Mouse (Mus musculus): ENCODE results near the gene Proser2.

Gene Proser2

DNA sequence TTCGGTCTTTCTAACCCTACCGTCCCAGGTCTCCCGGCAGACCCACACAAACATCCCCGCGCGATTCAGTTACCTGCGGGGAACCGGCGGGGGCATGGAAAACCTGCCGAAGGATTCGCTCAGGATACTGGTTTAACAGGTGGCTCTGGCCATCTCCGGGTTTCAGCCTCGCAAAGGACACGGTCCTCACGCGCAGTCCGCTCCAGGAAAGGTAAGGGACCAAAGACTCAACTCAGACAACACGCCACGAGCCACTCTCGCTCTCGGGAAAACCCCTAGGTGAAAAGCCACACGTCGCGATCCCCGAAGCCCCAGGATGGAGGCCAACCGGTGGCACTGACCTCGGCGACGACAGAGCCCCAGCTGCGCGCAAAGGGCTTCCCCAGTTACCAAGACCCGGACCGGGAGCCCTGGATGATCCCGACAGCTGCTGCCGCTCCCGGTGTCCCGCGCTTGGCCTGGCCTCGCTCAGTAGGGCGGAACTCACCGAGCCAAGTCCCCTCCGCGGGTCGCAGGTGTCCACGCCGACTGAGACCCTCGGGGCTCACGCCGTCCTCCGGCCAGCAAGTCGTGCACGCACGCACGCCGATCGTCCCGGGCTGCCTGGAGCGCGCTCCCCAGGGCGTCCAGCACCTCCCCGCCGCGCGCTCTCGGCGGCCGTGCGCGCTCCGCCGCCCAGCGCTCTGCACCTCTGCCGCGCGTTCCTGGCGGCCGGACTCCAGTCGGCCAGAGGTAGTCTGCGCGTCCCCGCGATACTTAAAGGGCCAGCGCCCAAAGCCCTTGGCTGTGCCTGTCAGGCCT, at the start of gene Proser2:
Proser2 (minus strand) TSS at position 657 of the 801 bp plus-strand sequence.
- DNase-seq (ENCODE audit: low read depth, low spot score), result peak; percentile 82

DNA sequence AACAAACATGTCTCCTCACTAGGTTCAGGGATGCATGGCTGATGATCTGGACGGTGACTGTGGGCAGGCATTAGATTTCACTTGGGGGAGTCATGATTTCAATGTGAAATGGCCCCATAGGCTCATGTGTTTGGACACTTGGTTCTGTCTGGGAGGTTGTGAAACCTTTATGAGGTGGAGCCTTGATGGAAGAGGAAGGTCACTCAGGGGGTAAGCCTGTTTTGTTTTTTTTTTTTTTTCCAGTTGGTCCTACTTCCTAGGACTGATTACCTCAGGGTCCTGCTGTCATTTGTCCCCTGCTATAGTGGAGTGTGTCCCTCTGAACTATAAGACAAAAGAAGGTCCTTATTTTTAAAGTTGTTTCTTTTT, 49.7 kb upstream of the Proser2 start:
- peak; percentile 45 for DNase-seq (ENCODE audit: low read depth, low spot score)

DNA sequence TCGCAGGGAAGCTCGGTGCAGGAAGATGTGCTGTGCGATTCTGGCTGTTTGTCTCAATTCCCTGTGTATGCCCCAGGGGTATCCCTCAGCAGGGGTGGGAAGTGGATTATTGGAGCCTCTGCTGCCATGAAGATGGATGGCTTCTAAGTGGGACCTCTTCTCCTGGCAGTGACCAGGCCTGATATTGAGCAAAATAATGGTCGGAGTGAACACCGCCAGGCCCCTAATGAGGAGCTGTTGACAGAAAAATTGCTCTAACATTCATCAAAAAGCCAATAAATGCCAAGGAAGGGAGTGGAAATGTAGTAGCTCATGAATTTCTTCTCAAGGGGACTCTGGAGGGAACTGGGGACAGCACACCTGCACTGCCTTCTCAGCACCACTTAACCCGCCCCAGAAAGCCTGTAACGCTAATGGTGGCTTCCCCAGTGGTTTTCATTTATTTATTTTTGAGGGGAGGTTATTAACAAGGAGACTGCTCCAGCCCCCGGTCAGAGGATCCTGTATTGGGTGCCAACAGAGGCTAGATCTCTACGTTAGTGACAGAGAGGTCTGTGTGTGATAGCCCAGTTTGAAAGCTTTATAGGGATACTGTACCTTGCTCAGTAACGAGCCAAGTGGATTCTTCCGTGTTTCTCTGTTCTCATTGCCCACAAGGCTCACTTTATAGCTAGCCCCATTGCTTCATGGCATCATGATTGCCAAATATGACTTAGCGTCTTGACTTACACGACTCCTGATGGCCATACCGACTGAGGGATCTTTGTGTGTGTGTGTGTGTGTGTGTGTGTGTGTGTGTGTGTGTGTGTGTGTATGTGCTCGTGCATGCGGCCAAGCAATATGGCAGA, 49.1 kb upstream of the Proser2 start:
- DNase-seq (ENCODE audit: low read depth, low spot score), result no peak

DNA sequence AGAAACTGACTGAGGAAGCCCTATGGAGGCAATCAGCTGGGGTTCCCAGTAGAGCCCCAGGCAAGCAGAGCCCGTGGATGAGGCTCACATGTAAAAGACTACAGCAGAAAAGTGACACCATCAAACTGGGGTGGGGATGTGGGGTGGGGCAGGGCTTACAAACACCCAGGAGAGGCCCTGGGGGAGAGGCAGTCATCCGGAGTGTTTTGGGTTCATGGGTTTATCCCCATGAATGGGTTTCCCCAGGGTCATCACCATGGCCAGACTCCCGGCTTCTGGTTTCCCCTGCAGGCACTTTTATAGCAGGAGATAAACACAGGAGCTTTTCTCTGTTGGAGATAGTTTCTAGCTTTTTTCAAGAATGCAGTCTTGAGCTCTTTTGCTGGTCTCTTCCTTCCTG, 43.0 kb upstream of the Proser2 start:
- no peak for DNase-seq (ENCODE audit: low read depth, low spot score)

DNA sequence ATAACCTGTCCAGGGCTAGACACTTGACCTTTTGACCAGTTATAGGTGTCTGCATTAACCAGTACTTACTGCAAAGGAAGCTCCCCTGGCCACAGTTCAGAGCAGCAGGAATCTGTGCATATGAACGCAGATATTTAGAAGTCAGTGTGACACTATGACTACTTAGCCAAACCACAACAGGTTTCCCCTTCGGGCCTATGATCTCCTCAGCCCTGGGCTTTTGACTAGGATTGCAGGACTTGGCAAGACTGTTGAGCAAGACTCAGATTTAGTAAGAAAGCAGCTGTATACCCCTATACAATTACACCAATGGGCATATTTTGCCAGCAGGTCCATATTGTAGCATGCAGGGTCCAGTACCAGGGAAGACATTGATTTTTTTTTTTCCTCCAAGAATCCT, 38.5 kb upstream of the Proser2 start:
- peak; percentile 27 for DNase-seq (ENCODE audit: low read depth, low spot score)

DNA sequence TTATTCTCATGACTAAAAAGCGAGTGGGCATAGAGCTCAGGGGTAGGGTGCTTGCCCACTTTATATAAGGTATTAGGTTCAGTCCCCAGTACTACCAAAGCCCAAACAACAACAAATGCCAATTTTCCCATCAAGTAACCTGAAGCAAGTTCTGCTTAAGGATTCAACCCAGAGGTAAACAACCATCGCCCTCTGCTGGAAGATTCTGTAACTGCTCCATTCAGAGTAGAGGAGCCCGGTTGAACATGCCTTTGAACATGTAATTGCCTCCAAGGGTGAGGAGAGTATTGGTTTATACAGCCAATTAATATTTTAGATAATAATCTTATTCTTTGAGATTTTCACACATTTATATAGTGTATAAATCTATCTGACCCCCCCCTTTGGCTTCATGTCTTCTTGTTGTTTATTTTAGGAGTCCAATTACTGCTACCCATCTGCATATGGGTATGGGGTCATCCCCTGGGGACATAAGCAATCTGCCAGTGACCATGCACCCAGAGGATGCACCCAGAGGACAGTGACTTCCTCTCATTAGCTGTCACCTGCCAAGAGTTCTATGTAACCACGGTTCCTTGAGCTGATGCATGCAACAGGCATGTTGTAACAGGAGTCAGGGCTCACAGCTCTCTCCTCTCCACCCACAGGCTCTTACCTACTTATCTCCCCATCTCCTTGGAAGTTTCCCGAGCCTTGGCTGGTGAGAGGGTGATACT, 38.0 kb upstream of the Proser2 start:
- DNase-seq (ENCODE audit: low read depth, low spot score), result peak; percentile 79

DNA sequence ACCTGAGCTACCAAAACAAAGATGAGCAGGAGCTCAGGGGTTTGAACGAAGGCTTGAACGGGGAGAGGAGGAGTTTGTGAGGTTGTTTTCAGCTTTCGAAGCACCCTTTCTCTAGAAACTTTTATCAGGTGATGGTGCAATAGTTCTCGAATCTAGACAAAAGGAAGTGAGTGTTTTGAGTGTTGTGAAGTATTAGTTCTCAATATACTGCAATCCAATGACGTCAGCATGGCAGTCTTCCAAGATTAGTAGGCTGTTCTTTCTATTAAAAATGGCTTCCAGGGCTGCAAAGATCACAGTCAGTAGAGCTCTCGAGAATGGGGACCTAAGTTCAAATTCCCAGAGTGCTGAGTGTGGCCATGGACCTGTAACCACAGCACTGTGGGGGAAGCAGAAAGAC, 35.8 kb upstream of the Proser2 start:
- DNase-seq (ENCODE audit: low read depth, low spot score), result no peak

DNA sequence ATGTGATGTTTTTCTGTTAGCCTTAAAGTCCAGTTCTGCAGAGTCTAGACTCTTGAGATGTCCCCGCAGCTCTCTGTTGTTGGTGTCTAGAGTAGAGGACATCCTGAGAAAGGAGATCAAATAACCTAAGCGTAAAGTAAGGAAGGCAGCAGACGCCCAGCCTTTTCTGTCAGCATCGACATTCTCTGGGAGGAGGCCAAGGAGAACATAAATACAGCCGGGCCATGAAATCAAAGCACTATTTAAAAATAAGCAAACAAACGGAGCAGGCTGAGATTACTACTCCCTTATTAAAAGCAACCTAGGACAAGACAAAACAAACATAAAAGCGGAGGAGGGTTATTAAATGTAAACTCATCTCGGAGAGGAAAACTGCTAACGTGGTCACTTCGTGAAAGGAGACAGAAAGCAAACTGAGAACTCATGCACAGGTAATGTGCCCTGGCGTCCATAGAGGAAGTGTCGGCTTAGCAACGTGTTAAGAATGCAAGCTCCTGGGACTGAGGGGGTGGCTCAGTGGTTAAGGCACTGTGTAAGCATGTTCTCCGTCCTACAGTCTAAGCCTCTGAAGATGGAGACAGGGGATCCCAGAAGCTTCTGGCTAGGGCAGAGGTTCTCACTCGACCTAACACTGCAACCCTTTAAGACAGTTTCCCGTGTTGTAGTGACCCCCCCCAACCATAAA, 34.7 kb upstream of the Proser2 start:
- DNase-seq (ENCODE audit: low read depth, low spot score), result no peak

DNA sequence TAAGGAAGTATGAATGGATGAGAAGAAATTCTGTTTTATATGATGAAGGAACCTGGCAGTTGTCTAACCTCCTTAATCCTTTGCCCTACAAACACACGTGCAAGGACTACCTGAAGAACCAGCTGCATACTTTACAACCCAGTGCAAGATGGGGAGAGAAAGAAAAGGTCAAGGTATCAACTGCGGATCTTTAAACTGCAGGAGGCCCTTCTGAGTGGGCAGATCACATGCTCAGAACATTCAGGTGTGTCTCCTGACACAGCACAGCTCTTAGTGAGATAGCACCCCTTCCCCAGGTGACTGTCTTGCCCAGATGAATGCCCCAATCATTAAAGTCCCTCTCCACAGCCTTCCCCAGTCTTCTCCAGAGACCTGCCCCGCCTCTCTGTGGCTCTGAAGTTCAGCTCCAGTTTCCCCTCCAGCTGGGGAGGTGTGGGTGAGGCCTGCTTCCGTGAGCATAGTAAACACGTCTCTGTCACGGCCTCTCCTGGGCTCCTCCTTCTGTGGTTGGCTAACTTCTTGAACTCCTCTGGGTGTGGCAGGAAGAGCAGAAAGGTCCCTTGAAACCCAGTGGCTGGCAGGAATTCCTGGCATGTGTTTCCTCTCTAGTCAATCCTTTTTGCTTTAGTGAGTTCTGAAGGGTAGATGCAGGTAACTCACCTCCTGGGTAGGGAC, 32.5 kb upstream of the Proser2 start:
- DNase-seq (ENCODE audit: low read depth, low spot score), result no peak

DNA sequence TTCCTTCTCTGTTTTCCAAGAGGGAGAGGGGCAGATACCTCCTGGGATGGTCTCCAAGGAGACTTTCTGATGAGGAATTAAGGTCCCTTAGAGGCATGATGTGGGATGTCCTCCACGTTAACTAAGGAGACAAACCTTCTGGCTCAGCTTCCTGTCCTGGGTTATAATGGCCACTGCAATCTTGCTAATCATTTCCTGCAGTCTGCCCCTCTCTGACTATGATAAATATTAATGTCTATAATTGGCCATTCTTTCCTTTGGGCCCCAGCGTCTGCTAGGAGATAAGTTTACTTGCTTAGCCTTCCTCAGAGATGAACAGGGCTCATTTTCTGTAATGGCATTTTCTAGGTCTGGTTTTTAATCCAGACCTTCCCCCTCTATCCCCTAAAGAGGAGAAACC, 29.7 kb upstream of the Proser2 start:
- DNase-seq (ENCODE audit: low read depth, low spot score), result no peak

DNA sequence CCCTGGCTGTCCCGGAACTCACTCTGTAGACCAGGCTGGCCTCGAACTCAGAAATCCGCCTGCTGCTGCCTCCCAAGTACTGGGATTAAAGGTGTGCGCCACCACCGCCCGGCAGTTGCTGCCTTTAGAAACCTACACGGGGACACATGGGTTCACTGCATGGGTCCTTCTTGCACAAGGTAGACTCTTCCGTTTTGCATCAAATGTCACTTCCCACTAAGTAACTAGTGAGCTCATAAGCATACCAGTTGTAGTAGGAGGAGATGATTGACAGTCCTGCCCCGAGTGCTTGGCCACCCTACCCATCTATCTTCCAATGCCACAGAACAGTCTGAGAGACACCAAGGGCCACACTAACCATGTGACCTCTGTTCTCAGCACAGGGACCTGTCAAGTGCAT, 29.2 kb upstream of the Proser2 start:
- no peak for DNase-seq (ENCODE audit: low read depth, low spot score)

DNA sequence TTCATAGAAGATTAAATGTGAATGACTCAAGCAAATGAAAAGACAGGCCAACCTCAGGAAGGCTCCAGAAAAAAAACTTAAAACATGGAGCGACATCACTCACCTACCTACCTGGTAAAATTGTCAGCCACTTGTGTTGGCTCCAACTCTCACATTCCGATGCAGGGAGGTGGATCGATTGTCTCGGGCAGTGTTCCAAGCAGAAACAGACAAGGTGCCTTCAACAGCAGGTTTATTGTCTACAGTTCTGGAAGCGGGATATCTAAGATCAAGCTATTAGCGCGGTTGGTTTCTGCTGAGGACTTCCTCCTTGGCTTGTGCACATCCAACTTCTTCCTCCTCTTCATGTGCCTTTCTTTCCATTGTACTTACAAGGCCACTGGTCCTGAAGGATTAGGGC, 27.6 kb upstream of the Proser2 start:
- DNase-seq (ENCODE audit: low read depth, low spot score), result no peak

DNA sequence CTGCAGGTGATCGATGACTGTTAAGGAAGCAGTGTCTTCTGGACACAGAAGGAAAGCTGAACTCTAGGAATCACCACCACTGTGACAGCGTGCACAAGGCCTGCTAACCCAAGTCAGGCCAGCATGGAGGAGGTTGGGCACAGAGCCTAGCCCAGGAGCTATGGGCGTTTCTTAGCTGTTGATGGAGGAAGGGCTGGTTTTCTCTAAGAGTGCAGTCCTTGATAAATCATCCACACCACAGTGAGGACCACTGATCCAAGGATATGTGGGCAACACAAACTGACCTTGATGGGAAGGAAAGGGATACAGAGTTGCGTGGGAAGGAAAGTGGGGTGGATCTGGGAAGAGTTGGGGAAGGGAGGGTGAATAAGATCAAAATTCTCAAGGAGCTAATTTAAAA, 27.2 kb upstream of the Proser2 start:
- no peak for DNase-seq (ENCODE audit: low read depth, low spot score)

DNA sequence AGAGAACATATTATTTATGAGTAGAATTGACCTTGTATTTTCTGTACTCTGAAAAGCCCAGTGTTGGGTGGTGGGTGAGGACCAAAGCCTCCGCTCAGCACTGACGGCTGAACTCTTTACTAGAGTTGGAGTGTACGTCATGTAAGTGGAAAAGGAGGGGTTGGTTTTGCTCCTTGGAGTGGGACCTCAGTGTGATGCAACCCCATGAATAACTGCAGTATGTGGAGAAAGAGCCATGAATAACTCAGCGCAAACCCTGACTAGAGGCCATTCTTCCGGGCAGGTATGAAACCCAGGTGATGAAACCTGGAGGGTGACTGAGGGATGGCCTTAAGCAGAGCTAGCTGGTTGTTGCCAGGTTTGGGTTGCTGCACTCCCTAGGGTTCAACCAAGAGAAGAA, 19.8 kb upstream of the Proser2 start:
- DNase-seq (ENCODE audit: low read depth, low spot score), result no peak

DNA sequence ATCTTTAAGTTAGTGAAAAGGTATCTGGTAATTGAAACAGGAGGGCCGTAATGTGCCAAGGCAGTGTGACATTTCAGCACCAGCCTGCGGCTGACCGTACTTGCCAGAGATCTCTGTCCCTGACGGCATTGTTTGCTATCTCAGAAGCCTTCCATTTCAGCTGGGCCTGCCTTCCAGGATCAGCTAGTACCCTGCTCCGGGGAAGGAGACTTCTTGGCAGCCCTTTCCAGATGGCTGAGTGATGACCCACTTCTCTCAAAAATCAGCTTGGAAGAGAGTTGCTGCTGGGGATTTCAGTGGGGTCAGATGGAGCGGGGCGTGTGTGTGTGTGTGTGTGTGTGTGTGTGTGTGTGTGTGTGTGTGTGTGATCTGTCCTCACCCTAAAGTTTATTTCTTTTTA, 16.9 kb upstream of the Proser2 start:
- DNase-seq (ENCODE audit: low read depth, low spot score), result no peak

DNA sequence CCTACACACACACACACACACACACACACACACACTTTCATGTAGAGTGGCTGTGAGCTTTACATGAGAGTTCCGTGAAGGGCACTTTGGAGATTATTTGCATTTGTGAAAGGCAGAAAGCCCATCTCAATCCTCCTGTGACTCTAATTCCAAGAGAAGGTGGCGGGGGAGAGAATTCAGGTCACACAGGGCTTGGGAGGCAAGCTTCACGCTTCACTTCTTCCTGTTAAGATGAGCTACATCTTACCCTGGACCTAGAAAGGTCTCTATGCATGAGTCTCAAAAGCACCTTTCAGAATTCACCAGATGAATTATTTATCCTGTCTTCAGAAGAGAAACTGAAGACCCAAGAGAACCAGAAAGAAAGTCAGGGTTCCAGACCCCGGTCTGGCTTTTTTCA, 16.2 kb upstream of the Proser2 start:
- DNase-seq (ENCODE audit: low read depth, low spot score), result no peak

DNA sequence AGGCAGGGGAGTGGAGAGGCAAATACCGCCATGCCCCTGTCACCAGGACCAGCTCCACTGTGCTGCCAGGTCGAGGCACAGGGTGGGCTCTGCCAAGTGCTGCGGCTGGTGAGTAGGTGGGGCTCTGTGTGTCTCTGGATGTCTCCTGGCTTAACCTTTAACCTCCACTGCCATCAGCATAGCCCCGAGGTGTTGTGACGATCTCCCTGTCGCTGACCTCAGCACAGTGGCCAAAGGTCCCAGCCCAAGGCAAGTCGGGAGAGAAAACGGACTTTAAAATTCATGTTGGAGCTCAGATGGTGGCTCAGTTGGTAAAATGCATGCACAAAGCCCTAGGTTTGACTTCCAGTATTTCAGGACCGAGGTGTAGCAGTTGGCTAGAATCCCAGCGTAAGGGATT, 15.6 kb upstream of the Proser2 start:
- DNase-seq (ENCODE audit: low read depth, low spot score), result no peak

DNA sequence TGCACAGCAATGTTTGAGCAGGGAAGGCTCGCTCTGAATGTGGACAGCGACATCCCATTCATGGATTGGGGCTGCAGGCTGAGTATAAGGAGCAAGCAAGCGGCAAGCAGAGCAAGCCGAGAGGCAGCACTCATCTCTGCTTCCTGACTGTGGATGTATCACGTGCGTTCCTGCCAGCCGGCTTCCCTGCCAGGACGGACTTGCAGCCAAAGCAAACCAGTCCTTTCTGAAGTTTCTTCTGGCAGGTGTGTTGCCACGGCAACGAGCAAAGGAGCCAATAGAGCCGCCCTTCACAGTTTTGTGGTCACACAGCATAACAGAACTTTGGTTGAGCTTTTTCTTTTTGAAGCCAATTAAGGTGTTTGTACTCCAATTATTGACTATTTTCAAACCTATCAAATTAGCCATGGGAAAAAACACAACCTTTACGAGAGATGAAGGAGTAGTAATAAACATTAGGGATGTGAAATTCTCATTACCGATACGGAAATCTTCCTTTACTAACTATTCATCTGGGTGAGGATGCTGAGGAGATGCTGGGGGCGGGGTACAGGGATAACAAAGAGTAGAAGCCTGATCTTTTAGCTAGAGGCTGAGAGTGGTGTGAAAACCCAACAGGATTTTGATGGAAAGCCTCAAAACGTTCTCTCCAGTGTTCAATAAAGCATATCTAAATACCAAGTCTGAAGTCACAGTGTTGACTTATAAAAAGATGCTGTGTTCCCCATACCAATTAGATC, 13.1 kb upstream of the Proser2 start:
- peak; percentile 36 for DNase-seq (ENCODE audit: low read depth, low spot score)

DNA sequence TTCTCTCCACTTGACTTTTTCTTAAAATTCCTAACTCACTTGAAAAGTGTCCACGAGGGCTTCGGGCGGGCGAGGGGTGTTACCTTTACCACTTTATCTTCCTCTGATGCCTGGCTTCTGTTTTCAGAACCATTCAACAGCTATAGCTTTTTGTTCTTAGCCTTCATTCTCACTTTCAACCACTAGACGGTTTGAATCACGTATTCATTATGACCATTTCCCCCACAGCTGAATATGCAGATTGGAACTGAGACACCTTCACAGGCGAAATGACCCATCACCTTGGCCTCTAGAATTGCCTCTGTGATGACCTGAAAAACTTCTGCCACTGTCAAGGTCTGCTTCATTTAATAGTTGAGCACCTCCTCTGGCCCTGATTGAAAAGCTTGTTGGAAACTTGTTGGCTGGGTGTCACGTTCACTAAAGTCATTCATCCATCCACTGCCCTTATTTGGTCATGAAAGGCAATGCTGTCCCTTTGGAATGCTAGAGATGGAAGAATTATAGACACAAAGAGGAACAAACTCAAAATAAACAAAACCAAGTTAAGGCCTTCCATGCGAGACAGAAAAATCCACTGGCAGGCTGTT, 10.7 kb upstream of the Proser2 start:
- DNase-seq (ENCODE audit: low read depth, low spot score), result peak; percentile 27

DNA sequence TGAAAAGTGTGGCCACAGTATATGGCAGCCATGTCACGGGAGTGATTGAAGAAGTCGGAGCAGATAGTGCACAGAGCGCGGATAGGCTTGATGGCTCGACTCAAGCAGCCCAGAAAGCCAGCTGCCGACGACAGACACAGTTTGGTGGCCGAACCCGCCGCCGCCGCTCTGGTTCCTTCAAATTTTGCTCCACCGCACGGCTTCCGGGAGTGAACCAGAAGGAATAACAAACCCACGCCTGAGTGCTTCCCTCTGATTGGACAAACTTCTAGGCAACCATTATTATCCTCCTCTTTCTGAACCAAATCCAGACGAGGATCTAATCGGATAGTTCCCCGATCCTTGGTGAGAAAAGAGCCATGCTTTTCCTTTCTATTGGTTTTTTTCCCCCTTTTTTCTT, 3.9 kb upstream of the Proser2 start:
- no peak for DNase-seq (ENCODE audit: low read depth, low spot score)

All from A20 (cell line).